Comparison of ENCODE assay signal across 18 mouse cellular contexts in genomic region chr17:86078060-86078459, GRCm38 (mm10).
"Had no signal": no experiment of that assay in that cellular context is flagged by ENCODE, and none has a peak within 500 bp of the region (broad histone marks: within the 10 kb centered on the region; RNA-seq: fewer than 3 reads in every experiment).

No protein-coding gene starts in this region.

- DNase-seq: kidney, adult 2 months; kidney, postnatal 25 days; layer of hippocampus, adult 9-11 months; liver, embryonic 13.5 days; lung, adult 2 months; lung, postnatal 14 days; lung, postnatal 4 days; midbrain, embryonic 14.5 days; right cerebral cortex, adult 18-20 months; right cerebral cortex, postnatal 14 days; right cerebral cortex, postnatal 4 days; thymus, adult 18-20 months had no signal

- ATAC-seq: intestine, embryonic 16.5 days had no signal

- H3K36me3 ChIP-seq: neural tube, embryonic 12.5 days; neural tube, embryonic 15.5 days had no signal

- H3K4me2 ChIP-seq: liver, embryonic 13.5 days; midbrain, embryonic 11.5 days; neural tube, embryonic 12.5 days; neural tube, embryonic 15.5 days had no signal

- H3K27ac ChIP-seq: kidney, postnatal 0 days; layer of hippocampus, adult 2 months; liver, embryonic 13.5 days; neural tube, embryonic 12.5 days; neural tube, embryonic 15.5 days had no signal

- H3K4me1 ChIP-seq: liver, embryonic 13.5 days; neural tube, embryonic 12.5 days; neural tube, embryonic 15.5 days had no signal

- H3K27me3 ChIP-seq: liver, embryonic 13.5 days; neural tube, embryonic 12.5 days; neural tube, embryonic 15.5 days had no signal

- H3K9ac ChIP-seq: liver, embryonic 13.5 days; neural tube, embryonic 12.5 days; neural tube, embryonic 15.5 days had no signal

- H3K4me3 ChIP-seq: layer of hippocampus, adult 2 months; liver, embryonic 13.5 days; neural tube, embryonic 12.5 days; neural tube, embryonic 15.5 days had no signal

- H3K9me3 ChIP-seq: liver, embryonic 13.5 days; neural tube, embryonic 12.5 days; neural tube, embryonic 15.5 days had no signal
